17 mouse cellular contexts compared by ENCODE assay signal in genomic region chr3:126656173-126656572, GRCm38 (mm10).
DNase-seq lines count a peak whose midpoint lies in the region; ATAC-seq and TF ChIP-seq lines count a peak whose summit lies in the region.
"Had no signal": no experiment of that assay in that cellular context is flagged by ENCODE, and none has a peak within 500 bp of the region (broad histone marks: within the 10 kb centered on the region; RNA-seq: fewer than 3 reads in every experiment).

No protein-coding gene starts in this region.

- H3K27me3 ChIP-seq in heart, embryonic 10.5 days (ENCODE audit: insufficient read depth, poor library complexity, severe bottlenecking) = no peaks in the 10 kb centered on the region
- H3K27me3 ChIP-seq in hindbrain, embryonic 15.5 days = no peaks in the 10 kb centered on the region
- H3K27me3 ChIP-seq in hindbrain, embryonic 13.5 days = no peaks in the 10 kb centered on the region
- H3K27me3 ChIP-seq in small intestine, adult 2 months (ENCODE audit: control insufficient read depth, insufficient read depth, low read length) = no peaks in the 10 kb centered on the region

- DNase-seq in heart, embryonic 10.5 days (ENCODE audit: low spot score) = no peak
- no peak for DNase-seq in heart, adult 8-10 months (ENCODE audit: low spot score)
- DNase-seq in retina, postnatal 1 day = peak; percentile 32
- no peak for DNase-seq in retina, embryonic 14.5 days (ENCODE audit: low spot score)
- DNase-seq in kidney, postnatal 4 days = no peak
- DNase-seq: cerebellum, adult 9-11 months; gastrocnemius, postnatal 25 days; kidney, adult 9 months; left cerebral cortex, postnatal 4 days; lung, adult 18-20 months; spleen, adult 18-20 months; thymus, adult 18-20 months had no signal

- 43% methylated on average over 3 of the region's 3 CpGs for WGBS in heart, embryonic 10.5 days
- WGBS in hindbrain, embryonic 15.5 days = 32% methylated on average over 3 of the region's 3 CpGs
- 32% methylated on average over 3 of the region's 3 CpGs for WGBS in hindbrain, embryonic 13.5 days
- 54% methylated on average over 3 of the region's 3 CpGs for WGBS in small intestine, adult 2 months

- no peak for TF ChIP-seq CTCF in small intestine, adult 2 months (IDR thresholded peaks at IDR 0.05; ENCODE audit: extremely low read depth, insufficient read length, insufficient replicate concordance, low read depth, low read length)

- no peak overlapping the region for H3K4me3 ChIP-seq in heart, embryonic 10.5 days
- H3K4me3 ChIP-seq in hindbrain, embryonic 15.5 days = no peak overlapping the region
- H3K4me3 ChIP-seq in hindbrain, embryonic 13.5 days = no peak overlapping the region
- no peak overlapping the region for H3K4me3 ChIP-seq in small intestine, adult 2 months (ENCODE audit: low read depth, low read length)

- H3K27ac ChIP-seq in heart, embryonic 10.5 days = peak overlapping the region; percentile 59; the same call in 1 of the 2 replicates
- no peak overlapping the region for H3K27ac ChIP-seq in hindbrain, embryonic 15.5 days (replicated peaks)
- H3K27ac ChIP-seq in hindbrain, embryonic 13.5 days = no peak overlapping the region
- H3K27ac ChIP-seq in small intestine, adult 2 months (ENCODE audit: insufficient read depth, low read depth, low read length) = 0 out of 2 replicates have a peak overlapping the region, but pooled peaks have one; percentile 13

- no peak for TF ChIP-seq POLR2A in small intestine, adult 2 months (IDR thresholded peaks at IDR 0.05; ENCODE audit: low read depth, low read length)

- peaks cover 58% of the 10 kb centered on the region for H3K4me1 ChIP-seq in heart, embryonic 10.5 days
- no peaks in the 10 kb centered on the region; the same call in 1 of the 2 replicates for H3K4me1 ChIP-seq in hindbrain, embryonic 15.5 days (replicated peaks)
- no peaks in the 10 kb centered on the region for H3K4me1 ChIP-seq in hindbrain, embryonic 13.5 days (replicated peaks)
- H3K4me1 ChIP-seq in small intestine, adult 2 months (ENCODE audit: control insufficient read depth, insufficient read depth, insufficient read length, low read length) = peaks cover 22% of the 10 kb centered on the region

- peak; percentile 32; the same call in 1 of the 2 replicates for ATAC-seq in hindbrain, embryonic 15.5 days (ENCODE audit: low FRiP score, low read depth)
- ATAC-seq in hindbrain, embryonic 13.5 days (ENCODE audit: low FRiP score) = no peak
- ATAC-seq: CD4-positive, CD25-positive, alpha-beta regulatory T cell, adult 4 months had no signal

- no peaks in the 10 kb centered on the region for H3K36me3 ChIP-seq in heart, embryonic 10.5 days
- H3K36me3 ChIP-seq in hindbrain, embryonic 15.5 days = no peaks in the 10 kb centered on the region
- no peaks in the 10 kb centered on the region for H3K36me3 ChIP-seq in hindbrain, embryonic 13.5 days
- H3K36me3 ChIP-seq in small intestine, adult 2 months (ENCODE audit: control insufficient read depth, insufficient read depth, low read length) = peaks cover 4% of the 10 kb centered on the region
- H3K36me3 ChIP-seq: G1E had no signal

- H3K9me3 ChIP-seq in heart, embryonic 10.5 days = no peaks in the 10 kb centered on the region
- no peaks in the 10 kb centered on the region for H3K9me3 ChIP-seq in hindbrain, embryonic 15.5 days
- H3K9me3 ChIP-seq in hindbrain, embryonic 13.5 days = no peaks in the 10 kb centered on the region

- H3K4me2 ChIP-seq in hindbrain, embryonic 15.5 days = no peak overlapping the region
- no peak overlapping the region for H3K4me2 ChIP-seq in hindbrain, embryonic 13.5 days

- H3K9ac ChIP-seq in hindbrain, embryonic 15.5 days = no peak overlapping the region
- no peak overlapping the region for H3K9ac ChIP-seq in hindbrain, embryonic 13.5 days

Comparison
In these comparisons a context has a peak if more than half of its experiments do, and no peak if none do; other contexts are left out.
1. H3K27ac ChIP-seq: peak in heart, embryonic 10.5 days (single experiment) and small intestine, adult 2 months (single experiment); none in hindbrain, embryonic 15.5 days (single experiment) and hindbrain, embryonic 13.5 days (single experiment).